Mouse (Mus musculus) layer of hippocampus, postnatal 36 days (tissue): ENCODE data around the gene Rab3c. TPM values are rescaled to one million over a fixed set of nuclear protein-coding genes. Genes with fewer than 3 reads are reported as not detected.

Experiments
- DNase-seq, 2 experiments: peaks; one replicate each; pipeline ENCODE4 v3.0.0; 2022
- total RNA-seq, 2 experiments: library from RNA; stranded (reverse); gene quantifications; 2 replicates each; pipeline ENCODE4 v1.2.3; 2021

The Rab3c gene
- total RNA-seq, 2 experiments from 2014 or later = 176 to 187 TPM

GRCm38 (mm10) chr13:110018941-110019743 lies 261.7 kb downstream of the Rab3c start:
- DNase-seq = no peak

GRCm38 (mm10) chr13:110018431-110018901 lies 262.3 kb downstream of the Rab3c start:
- DNase-seq = peak; percentile 74 to 77

GRCm38 (mm10) chr13:110012029-110012428 lies 268.8 kb downstream of the Rab3c start:
- DNase-seq = no peak

- no peak for DNase-seq
Measured at GRCm38 (mm10) chr13:110010876-110011275, 269.9 kb downstream of the Rab3c start.

- no peak for DNase-seq
Measured at GRCm38 (mm10) chr13:110008539-110008938, 272.3 kb downstream of the Rab3c start.

- no peak for DNase-seq
Measured at GRCm38 (mm10) chr13:110006106-110006781, 274.6 kb downstream of the Rab3c start.

Other genes starting within 250 kb of the Rab3c start
- gene Gapt, start 76.2 kb upstream of the Rab3c start, total RNA-seq = not detected
- gene Plk2, start 114.0 kb upstream of the Rab3c start, total RNA-seq = 100 to 1,000 TPM; 258 to 262 TPM